Mouse (Mus musculus): ENCODE measurements around the gene Wdfy2.

GRCm38 (mm10) chr14:62864254-62864653 lies 26.8 kb downstream of the Wdfy2 start:
- peak; percentile 54 to 66 for TF ChIP-seq EP300 (IDR thresholded peaks at IDR 0.05; ENCODE audit: low read depth in 1 of 2, low read length in 2 of 2)
- TF ChIP-seq MAFK (IDR thresholded peaks at IDR 0.05; ENCODE audit: borderline replicate concordance, low read depth, low read length), result no peak
- TF ChIP-seq GATA1 (IDR thresholded peaks at IDR 0.05; ENCODE audit: low read depth, low read length), result peak; percentile 39; the same call in 1 of the 2 replicates
- peak; percentile 41 for TF ChIP-seq TAL1 (IDR thresholded peaks at IDR 0.05; ENCODE audit: low read length)
- no peak for TF ChIP-seq ZNF384 (IDR thresholded peaks at IDR 0.05; ENCODE audit: low read depth, low read length)
- TF ChIP-seq GABPA (IDR thresholded peaks at IDR 0.05; ENCODE audit: low read depth, low read length), result no peak
- TF ChIP-seq TBP (IDR thresholded peaks at IDR 0.05; ENCODE audit: low read depth, low read length), result no peak
- no peak for TF ChIP-seq CHD2 (IDR thresholded peaks at IDR 0.05; ENCODE audit: low read length)
- TF ChIP-seq MAZ (IDR thresholded peaks at IDR 0.05; ENCODE audit: low read depth, low read length), result no peak
- TF ChIP-seq CTCF (IDR thresholded peaks at IDR 0.05 in 2 of 3, conservative IDR thresholded peaks at IDR 0.05 in 1 of 3; ENCODE audit: control insufficient read depth in 1 of 3, insufficient read depth in 1 of 3, low read depth in 2 of 3, low read length in 3 of 3, poor library complexity in 1 of 3, severe bottlenecking in 1 of 3), result no peak
- peak; percentile 32; the same call in 1 of the 2 replicates for TF ChIP-seq SIN3A (IDR thresholded peaks at IDR 0.05; ENCODE audit: low read length)
- no peak for TF ChIP-seq MYC (IDR thresholded peaks at IDR 0.05; ENCODE audit: low read depth, low read length)
- TF ChIP-seq JUND (IDR thresholded peaks at IDR 0.05; ENCODE audit: low read depth, low read length), result no peak

All from MEL (cell line).